Mouse (Mus musculus) frontal cortex, adult 2 months (tissue): ENCODE data around the gene Tex48. TPM values are rescaled to one million over a fixed set of nuclear protein-coding genes. Genes with fewer than 3 reads are reported as not detected.

Experiments used
- DNase-seq, 2 experiments: peaks; one replicate each; pipeline ENCODE4 v3.0.0; 2022; ENCODE audit warnings: low spot score in 1 of 2; ENCODE audit errors: extremely low spot score in 1 of 2
- polyA plus RNA-seq: library from polyadenylated mRNA; depleted of rRNA; stranded (reverse); fragments of >200 nt; gene quantifications from 2 replicates; pipeline ENCODE4 v1.2.3, GENCODE M21; 2012; rRNA removed

Tex48 gene
- not detected in 2 replicates for polyA plus RNA-seq

DNA sequence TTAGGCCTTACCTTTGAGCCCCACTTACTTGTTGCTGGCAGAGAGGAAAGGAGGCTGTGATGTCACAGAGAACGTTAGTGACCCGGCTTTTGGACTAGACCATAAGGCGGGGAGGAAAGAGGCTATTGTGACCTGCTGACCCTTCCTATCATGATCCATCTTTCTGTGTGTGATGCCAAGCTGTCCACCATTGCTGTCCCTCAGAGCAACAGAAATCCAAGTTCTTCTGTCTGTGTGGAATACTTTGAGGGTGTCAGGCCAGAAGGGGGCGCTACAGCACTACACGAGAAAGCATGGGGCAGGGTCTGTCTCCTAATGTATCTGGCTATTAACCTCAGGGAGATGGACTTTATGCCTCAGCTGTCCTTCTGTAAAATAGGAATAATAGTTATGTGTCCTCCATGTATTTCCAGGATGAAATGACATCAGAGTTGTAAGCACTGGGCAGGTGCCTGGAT lies at the start of gene Tex48:
Gene Tex48, minus strand, starts transcription at position 51 of the 458 bp plus-strand sequence.
- DNase-seq: no peak

DNA sequence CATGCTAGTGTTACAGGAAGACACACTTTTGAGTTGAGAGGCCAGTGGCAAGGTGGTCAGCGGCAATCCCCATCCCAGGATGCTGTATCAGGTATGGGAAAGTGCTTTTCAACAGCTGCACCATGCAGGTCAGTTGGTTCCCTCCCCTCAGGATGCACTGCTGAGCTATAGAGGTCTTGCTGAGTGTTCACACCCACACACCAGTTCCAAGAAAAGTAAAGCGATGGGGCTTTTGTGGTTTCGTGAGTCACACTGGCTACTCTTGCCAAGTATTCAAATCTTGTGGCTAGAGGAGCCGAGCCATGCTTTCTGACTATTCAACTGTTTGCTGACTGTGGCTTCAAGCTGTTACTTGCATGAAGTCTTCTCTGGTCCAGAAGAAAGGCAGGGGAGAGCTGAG lies 46.0 kb upstream of the Tex48 start:
- DNase-seq: peak; percentile 70 to 80

DNA sequence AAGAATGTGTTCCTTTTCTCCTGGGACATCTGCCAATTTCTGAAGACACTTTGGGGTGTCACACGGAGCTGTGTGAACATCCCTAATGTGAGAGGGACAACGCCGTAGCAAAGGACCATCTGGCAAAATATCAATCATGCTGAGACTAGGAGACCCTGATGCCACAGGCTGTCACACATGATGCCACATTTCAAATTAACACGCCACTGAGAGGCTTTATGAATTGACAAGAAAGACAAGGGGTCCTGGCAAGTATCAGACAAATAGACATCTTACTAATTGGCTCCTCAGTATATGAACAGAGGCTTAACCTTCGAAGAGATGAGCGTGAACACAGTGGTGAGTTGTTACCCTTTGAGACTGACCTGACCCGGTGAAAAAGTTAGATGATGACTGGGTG lies 43.5 kb upstream of the Tex48 start:
- no peak for DNase-seq

DNA sequence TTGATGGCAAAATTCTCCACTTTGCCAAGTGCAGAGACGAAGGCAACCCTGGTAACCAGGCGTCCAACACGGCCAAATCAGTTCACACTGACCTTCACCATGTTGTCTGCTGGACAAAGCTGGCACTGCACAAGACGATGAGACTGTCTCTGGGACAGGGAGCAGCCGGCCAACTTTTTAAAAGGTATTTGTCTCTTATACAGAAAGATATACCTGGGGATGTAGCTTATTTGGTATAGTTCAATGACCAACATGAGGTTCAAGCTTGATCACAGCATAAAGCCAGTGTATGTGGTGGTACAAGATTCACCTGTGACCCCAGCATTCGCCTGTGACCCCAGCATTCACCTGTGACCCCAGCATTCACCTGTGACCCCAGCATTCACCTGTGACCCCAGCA lies 41.1 kb upstream of the Tex48 start, which contains the start of gene Gm11214:
Gene Gm11214, minus strand, starts transcription at position 101 of the 400 bp plus-strand sequence.
- DNase-seq: no peak

DNA sequence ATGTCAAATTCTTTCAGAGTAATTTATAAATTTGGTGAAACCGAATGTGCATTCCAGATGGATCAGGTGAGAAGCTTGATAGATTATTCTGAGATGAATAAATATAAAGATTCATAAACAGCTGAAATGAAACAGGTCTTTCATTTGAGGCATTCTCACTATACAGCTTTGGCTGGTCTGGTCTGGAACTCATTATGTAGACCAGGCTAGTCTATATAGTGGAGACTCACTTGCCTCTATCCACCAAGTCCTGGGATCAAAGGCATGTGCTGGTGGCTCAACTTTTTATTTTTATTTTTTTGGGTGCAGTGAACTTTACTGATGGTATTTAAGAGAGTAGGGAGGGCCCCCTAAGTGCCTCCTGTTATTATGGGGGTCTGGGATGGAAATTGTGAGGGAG lies 39.6 kb upstream of the Tex48 start:
- no peak for DNase-seq

DNA sequence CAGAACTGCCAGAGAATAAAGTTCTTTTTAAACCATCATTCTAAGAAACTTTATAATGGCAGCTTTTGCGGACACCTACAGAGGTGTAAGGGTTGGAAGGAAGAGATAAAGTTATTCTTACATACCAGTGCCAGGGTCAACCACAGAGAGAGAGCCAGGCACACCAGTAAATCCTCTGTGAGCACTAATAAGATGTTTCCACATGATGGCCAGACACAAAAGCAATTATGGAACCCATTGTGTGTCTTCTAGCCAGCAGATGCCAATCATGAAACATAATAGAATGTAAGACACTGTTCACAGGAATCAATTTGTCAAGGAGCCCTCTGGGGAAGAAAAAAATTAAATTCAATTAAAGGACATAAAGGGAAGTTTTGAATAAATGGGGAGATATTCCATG lies 39.2 kb upstream of the Tex48 start:
- no peak for DNase-seq

DNA sequence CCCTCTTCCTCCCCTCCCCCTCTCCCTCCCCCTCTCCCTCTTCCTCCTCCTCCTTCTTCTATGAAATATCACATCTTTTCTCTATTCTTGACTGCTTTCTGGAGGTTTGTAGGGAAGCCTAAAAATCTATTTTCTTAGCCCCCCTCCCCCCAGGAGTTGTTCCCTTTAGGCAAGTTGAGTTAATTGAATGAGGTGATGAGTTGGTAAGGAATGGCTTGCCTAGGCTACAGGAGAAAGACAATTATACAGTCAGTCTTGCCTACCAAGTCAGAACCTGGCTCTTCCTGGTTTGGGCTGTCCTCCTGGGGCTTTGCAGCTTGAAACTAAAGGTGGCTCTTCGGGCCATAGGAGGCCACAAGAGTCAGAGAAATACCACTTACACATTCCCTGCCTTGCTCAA lies 37.5 kb upstream of the Tex48 start:
- DNase-seq: no peak

DNA sequence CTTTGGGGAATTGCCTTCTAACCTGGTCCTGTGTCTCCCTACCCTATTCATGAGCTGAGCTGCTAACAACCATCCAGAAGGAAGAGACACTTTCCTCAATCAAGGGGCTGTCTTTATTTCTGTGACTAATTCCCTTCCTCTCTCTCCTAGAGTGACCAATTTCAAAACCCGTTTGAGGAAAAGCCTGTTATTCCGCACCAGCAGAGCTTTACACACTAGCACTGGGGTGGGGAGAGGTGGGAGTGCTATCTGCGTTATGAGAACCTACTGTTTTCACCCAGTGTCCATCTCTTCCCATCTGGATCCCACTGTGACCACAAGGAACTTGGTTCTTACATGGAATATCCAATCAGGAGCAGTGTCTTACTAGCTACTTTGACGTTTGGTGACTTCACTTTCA lies 36.9 kb upstream of the Tex48 start:
- no peak for DNase-seq

DNA sequence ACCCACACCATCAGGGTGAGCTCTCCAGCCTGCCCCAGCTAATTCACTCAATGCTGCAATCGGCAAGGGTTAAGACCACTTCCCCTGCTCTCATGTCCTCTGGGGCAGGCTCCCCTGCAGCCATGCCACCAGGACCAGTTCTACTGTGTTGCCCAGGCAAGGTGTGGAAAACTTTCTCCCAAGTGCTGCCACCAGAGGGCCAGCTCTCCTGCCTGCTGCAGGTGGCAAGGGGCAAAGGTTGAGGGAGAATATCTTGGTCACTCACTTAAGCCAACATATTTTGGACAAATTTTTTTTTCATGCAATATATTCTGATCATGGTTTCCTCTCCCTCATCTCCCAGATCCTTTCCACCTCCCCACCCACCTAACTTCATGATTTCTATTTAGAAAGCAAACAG lies 32.2 kb upstream of the Tex48 start:
- no peak for DNase-seq

DNA sequence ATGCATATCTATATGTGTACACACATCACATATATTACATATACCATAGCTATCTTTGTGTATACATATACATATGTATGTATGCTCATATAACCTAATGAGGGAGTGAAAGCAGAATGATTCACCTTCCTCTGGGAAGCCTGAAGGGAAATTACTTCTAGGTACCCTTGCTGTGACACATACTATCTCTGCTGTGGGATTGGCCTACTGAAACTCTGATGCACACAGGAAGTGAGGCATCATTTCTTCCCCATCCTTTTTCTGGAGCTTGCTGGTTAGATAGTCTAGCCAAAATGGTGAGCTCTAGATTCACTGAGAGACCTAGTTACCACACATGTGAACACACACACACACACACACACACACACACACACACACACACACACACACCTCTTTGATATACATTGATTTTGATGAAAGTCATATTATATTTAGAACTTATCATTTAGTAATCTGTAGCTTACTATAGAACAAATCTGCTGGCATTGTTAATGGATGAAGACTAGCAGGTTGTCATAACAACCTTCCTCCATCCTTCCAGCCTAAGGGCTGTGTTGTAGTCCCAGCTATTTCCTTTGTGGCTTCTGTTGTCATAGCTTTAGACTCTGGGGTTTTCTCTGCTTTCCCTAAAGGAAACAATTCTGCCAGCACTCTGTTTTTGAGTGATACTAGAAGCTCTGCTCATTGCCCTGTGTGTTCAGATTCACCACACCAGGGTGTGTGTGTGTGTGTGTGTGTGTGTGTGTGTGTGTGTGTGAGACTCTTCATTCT lies 21.9 kb upstream of the Tex48 start:
- DNase-seq: no peak

DNA sequence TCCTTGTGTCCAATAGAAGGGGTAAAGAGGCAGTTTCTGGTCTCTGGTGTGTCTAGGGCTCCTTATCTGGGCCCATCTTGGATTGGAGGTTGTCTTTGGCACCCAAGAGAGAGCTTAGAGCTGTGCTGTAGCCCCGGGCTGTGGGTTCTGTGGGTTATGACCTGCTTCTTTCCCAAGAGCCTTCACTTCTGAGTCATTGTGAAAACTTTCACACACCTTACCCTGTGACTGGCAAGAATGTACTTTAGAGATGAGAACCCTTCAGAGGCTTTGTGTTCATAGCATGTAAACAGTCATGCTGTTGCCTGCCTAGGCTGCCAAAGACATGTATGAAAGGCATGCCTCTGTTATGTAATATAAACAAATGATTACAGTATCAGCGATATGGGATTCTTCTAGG lies 17.6 kb upstream of the Tex48 start:
- no peak for DNase-seq

DNA sequence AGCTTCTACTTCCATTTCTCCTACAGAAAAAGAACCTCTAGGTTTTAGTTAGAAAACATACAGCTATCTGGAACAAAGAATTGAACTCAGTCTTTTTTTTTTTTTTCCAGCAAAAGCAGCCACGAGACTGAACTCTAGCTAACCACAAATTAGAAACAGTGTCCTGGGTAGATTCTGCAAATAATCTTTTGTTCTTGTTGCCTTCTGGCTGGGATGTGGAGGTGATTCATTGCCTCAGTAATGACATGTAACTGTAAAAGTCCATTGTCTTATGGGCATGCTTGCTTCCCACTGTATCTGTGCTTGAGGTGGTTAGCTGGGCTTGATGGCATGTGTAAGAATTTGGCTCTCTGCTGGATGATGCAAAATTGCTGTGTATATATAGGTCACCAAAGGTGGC lies 16.4 kb upstream of the Tex48 start:
- no peak for DNase-seq

DNA sequence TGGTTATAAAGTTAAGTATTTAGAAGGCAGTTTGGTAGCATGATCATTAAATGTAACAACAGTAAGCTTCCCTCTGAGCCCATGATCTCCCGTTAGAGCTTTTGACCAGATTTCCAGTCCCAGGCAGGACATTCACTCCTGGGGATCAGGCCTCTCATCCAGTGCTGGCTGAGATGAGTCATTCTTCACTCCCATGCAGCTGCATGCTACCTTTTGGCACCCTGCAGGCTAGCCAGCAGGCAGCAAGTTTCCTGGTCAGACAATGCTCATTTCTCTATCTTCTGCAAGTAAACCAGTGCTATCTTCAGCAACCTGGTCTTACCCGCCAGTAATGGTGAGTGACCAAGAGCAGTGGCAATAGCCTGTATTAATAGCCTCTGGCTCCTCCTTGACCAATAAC lies 11.0 kb upstream of the Tex48 start:
- DNase-seq: no peak

DNA sequence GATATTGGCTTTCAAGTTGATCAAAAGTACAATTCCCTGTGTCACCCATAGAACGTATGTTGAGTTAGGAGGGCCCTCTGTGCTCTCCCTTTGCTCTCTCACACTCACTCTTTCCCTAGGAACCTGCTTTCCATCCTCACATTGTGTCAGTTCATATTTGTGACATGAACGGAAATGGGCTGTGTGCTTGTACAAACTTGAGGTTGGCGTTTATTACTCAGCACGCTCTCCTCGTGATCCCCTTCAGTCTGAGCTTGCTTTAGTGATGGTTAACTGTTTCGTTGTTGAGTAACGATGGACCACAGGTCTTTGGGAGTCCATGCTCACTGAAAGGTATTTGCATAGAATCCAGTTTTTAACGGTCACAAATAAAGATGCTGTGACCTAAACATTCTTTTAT lies 4.9 kb upstream of the Tex48 start:
- no peak for DNase-seq

DNA sequence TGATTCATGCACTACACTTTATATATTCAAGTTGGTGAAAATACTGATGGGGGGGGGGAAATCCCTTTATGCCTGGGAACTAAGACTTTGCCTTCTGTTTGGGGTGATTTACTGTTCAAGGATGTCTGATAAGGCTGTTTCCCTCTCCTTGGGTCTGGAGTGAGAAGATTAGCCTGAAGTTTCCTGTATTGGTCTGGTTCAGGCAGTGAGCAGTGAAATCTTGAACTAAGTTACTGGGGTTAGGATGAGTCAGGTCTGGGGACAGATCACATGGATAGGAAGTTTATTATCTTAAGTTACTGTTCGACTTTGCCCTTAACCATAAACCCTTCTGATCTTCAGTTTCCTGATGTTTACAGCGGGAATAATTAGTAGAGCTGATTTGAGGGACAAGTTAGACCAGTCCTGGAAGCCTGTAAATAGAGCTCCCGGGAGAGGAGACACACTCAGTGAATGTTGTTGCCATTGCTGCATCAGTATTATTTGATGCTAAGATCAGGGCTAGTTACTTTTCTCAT lies 3.4 kb upstream of the Tex48 start:
- no peak for DNase-seq

DNA sequence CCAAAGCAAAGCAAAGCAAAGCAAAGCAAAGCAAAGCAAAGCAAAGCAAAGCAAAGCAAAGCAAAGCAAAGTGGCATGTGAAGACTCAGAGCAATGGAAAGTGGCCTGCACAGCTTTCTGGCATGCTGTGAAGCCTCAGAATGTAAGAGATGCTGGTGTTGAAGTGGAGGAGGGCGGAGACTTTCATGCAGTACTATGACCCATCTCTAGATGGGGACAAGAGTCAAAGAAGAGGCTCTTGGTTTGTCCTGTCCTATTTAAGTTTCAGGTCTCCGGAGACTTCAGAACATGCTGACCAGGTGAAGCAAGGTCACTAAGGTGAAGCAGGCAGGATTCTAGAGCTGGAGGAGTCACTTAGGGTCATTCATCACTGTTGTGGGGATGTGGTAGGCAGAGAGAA lies 367 bp downstream of the Tex48 start:
- no peak for DNase-seq

DNA sequence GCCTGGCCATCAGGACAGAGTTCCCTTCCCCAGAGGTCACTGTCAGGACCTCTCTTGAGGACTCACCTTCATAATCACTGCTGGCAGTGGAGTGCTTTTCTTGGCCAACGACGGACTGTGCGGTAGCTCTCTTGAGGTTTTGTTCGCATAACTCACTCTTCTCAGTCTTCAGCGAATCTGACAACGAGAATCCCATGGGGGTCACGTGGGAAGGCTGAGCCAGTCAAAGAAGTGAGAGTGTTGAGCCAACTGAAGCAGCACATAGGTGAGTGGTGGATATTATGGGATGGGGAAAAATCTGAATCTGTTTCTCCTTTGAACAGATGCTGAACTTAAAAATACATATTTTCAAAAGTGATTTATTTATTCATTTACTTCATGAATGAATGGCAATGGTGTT lies 13.8 kb downstream of the Tex48 start:
- DNase-seq: no peak

DNA sequence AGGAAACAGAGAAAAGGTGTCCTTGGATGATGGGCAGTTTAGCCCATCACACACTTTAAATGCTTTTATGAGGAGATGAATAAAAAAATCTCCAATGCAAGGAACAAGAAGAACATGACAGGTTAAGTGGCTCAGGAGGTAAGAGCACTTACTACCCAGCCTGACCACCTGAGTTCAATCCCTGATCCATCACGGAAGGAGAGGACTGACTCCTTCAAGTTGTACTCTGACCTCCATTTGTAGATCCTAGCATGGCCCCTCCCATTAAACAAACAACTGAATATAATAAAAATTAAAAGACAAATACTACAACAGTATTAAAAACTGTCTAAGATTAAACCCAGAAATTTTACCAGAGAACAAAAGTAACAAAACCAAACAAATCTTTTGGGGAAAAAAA lies 16.3 kb downstream of the Tex48 start:
- no peak for DNase-seq

DNA sequence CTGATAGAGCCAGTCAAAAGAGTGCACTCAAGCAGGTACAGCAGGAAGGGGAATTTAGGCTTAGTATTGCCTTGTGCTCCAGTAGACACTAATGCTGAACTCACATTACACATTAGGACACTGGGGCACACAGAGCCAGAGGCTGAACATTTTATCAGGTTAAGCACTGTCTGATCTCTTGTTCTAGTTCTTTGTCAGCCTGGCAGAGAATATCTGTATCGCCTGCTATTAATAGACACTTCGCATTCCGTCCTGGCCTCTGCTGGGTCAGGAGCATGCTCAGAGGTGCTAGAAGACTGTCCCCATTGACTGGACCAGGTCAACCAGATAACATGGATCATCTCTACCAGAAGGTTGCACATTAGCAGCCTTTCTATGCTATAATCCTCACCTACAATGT lies 16.7 kb downstream of the Tex48 start:
- no peak for DNase-seq

DNA sequence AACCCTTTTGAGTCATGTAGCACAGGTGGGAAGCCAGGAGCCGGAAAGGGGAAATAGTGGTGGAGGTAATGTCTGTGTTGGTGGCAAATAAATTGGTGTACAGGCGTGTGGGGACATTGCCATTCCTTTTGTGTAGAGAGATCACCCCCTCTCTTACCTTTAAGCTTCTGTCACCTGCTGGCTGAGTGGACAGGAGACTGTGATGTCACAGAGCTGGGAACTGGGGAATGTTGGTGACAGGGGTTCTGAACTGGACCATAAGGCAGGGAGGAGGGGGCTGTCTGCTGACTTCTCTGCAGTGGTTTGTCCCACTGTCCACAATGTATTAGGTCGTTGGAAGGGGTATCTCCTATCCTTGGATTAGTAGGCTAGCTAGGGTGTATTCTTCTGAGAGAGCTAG lies 17.3 kb downstream of the Tex48 start, which contains the start of gene Gm11213:
Gene Gm11213, minus strand, starts transcription at position 317 of the 400 bp plus-strand sequence.
- no peak for DNase-seq

DNA sequence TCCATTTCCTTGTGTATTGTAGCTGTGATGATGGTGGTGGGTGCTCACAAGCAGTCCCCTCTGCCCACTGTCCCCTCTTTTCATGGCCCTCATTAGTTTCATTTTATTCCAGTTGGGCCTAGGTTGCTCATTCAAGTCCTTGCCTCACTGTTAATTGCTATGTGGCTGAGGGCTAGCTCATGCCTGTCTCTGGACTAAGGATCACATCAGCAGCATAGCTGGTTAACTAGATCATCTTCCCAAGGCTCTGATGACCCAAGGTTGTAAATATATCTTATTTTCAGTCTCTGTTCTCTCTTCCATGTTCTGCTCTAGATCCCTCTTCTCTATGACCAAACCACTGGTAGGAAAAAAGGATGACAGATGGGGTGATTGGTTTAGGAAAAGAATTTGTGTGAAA lies 21.0 kb downstream of the Tex48 start:
- no peak for DNase-seq

DNA sequence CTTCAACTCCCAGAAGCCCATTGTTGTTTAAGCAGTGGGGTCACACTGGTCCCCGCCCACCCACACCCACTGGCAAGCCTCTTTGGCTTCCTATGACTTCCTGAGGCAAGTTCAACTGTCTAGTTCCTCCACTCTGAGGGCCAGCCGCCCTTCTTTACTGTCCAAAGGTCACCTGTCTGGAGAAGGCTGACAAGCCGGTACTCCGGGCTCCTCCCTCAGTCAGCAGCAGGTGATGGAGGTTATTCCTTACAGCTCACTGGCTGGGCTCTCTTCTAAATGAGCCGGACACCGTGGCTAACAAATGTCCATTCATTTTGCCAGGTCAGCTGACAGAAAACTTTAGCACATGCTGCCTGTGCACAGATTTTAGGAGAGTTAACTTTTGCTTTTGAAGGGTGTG lies 21.4 kb downstream of the Tex48 start:
- no peak for DNase-seq
